Mouse (Mus musculus) adrenal gland, postnatal 25 days (tissue): ENCODE data around the gene Foxm1. TPM values are rescaled to one million over a fixed set of nuclear protein-coding genes. Genes with fewer than 3 reads are reported as not detected.

Experiments
- DNase-seq: peaks from one replicate; pipeline ENCODE4 v3.0.0; 2021; ENCODE audit warnings: mixed read lengths
- total RNA-seq: library from RNA; stranded (reverse); gene quantifications from 2 replicates; pipeline ENCODE4 v1.2.3, GENCODE M21; 2021

Foxm1 gene
- total RNA-seq, 1 experiment from 2014 or later = 7.0 TPM

GRCm38 (mm10) chr6:128425046-128425445 is 62.3 kb downstream of the Foxm1 start:
- DNase-seq = no peak

Other genes with a start within 250 kb of the Foxm1 start
- gene Tspan9, start 219.4 kb upstream of the Foxm1 start, total RNA-seq = 44.1 and 46.6 TPM in 2 replicates
- 1.0 and 2.4 TPM in 2 replicates for gene Tead4, start 62.1 kb upstream of the Foxm1 start, total RNA-seq
- gene Tulp3, start 7.1 kb upstream of the Foxm1 start, total RNA-seq = 53.8 and 54.2 TPM in 2 replicates
- gene Rhno1, start 56 bp upstream of the Foxm1 start, total RNA-seq = 24.3 and 25.6 TPM in 2 replicates
- gene Tex52, start 12.5 kb downstream of the Foxm1 start, total RNA-seq = not detected in 2 replicates
- not detected in 2 replicates for gene Gm44596, start 12.5 kb downstream of the Foxm1 start, total RNA-seq
- 3.0 and 4.1 TPM in 2 replicates for gene Nrip2, start 36.3 kb downstream of the Foxm1 start, total RNA-seq
- 27.5 and 35.6 TPM in 2 replicates for gene Itfg2, start 62.0 kb downstream of the Foxm1 start, total RNA-seq
- gene Fkbp4, start 75.7 kb downstream of the Foxm1 start, total RNA-seq = 205 and 245 TPM in 2 replicates
- gene Pzp, start 163.8 kb downstream of the Foxm1 start, total RNA-seq = 0.30 and 20.2 TPM in 2 replicates
- not detected in 2 replicates for gene A2ml1, start 218.6 kb downstream of the Foxm1 start, total RNA-seq